Mouse (Mus musculus) lung, adult 2 months (tissue): ENCODE data around the gene Rnf103.

Experiments
- CTCF ChIP-seq: fragments of 200-500 bp; IDR thresholded peaks from 2 replicates; pipeline ENCODE4 v1.5.1; 2011; ENCODE audit warnings: mild to moderate bottlenecking, low read length, control low read depth; ENCODE audit not compliant: insufficient read depth
- POLR2A ChIP-seq: fragments of 200-500 bp; IDR thresholded peaks from 2 replicates; pipeline ENCODE4 v1.6.1; 2011; ENCODE audit warnings: low read depth, mild to moderate bottlenecking, control low read depth, low read length, borderline replicate concordance; ENCODE audit errors: extremely low read depth

- no peak for TF ChIP-seq POLR2A
- no peak for TF ChIP-seq CTCF
Measured at GRCm38 (mm10) chr6:71505671-71506070, 12.0 kb downstream of the Rnf103 start.
